Mouse (Mus musculus) MEL (cell line): Measurements from ENCODE around the gene Rapgef4. TPM values are rescaled to one million over a fixed set of nuclear protein-coding genes. Genes with fewer than 3 reads are reported as not detected.

Experiments used
- DNase-seq: peaks from one replicate; pipeline ENCODE4 v3.0.0; 2011; ENCODE audit warnings: low read depth, low spot score
- H3K27ac ChIP-seq: 2 replicates; pipeline ENCODE4 v1.5.1; 2012; ENCODE audit warnings: low read depth, mild to moderate bottlenecking, control low read depth, low read length, moderate library complexity; ENCODE audit not compliant: control insufficient read depth
- H3K27me3 ChIP-seq, 2 experiments: fragments of 150-350 bp in 1 of 2; sonication (generic) in 1 of 2; 2 replicates each; pipeline ENCODE4 v1.6.1; 2012; ENCODE audit warnings: low read length in 2 of 2, mild to moderate bottlenecking in 2 of 2, improper control_type of control experiment in 1 of 2, moderate library complexity in 1 of 2; ENCODE audit not compliant: insufficient read depth in 2 of 2, control insufficient read depth in 1 of 2
- H3K36me3 ChIP-seq, 2 experiments: 2 replicates each; pipeline ENCODE4 v1.6.1; 2012 to 2014; ENCODE audit warnings: low read length in 2 of 2, improper control_type of control experiment in 1 of 2, inconsistent platforms in 1 of 2, mild to moderate bottlenecking in 1 of 2; ENCODE audit not compliant: insufficient read depth in 2 of 2, control insufficient read depth in 1 of 2
- H3K4me1 ChIP-seq, 2 experiments: fragments of 150-350 bp in 1 of 2; sonication (generic) in 1 of 2; 2 replicates each; pipeline ENCODE4 v1.6.1; 2012; ENCODE audit warnings: low read length in 2 of 2, improper control_type of control experiment in 1 of 2, mild to moderate bottlenecking in 1 of 2; ENCODE audit not compliant: insufficient read depth in 2 of 2, control insufficient read depth in 1 of 2
- H3K4me3 ChIP-seq, 2 experiments: fragments of 150-350 bp in 1 of 2; sonication (generic) in 1 of 2; 2 replicates each; pipeline ENCODE4 v1.5.1; 2012; ENCODE audit warnings: low read depth in 2 of 2, low read length in 2 of 2, mild to moderate bottlenecking in 2 of 2, moderate library complexity in 2 of 2, control low read depth in 1 of 2, improper control_type of control experiment in 1 of 2; ENCODE audit not compliant: control insufficient read depth in 1 of 2, insufficient read depth in 1 of 2
- H3K79me2 ChIP-seq: 2 replicates; pipeline ENCODE4 v1.6.1; 2012; ENCODE audit warnings: mild to moderate bottlenecking, low read length, moderate library complexity; ENCODE audit not compliant: control insufficient read depth, poor library complexity, insufficient read depth
- H3K9ac ChIP-seq: 2 replicates; pipeline ENCODE4 v1.6.1; 2012; ENCODE audit warnings: low read depth, mild to moderate bottlenecking, control low read depth, low read length, moderate library complexity; ENCODE audit not compliant: control insufficient read depth, poor library complexity, severe bottlenecking
- H3K9me3 ChIP-seq: fragments of 150-350 bp; sonication (generic); replicated peaks from 2 replicates; pipeline ENCODE4 v1.6.1; 2012; ENCODE audit warnings: mild to moderate bottlenecking, low read length, improper control_type of control experiment, moderate library complexity; ENCODE audit not compliant: insufficient read depth
- BHLHE40 ChIP-seq: IDR thresholded peaks from 2 replicates; pipeline ENCODE4 v1.6.1; 2012; ENCODE audit warnings: low read depth, mild to moderate bottlenecking, inconsistent platforms, low read length, improper control_type of control experiment, borderline replicate concordance
- CTCF ChIP-seq, 3 experiments: IDR thresholded peaks in 2 of 3; conservative IDR thresholded peaks in 1 of 3; 2 replicates each; pipeline ENCODE4 v1.5.1; 2011 to 2012; ENCODE audit warnings: low read length in 3 of 3, low read depth in 2 of 3, mild to moderate bottlenecking in 2 of 3, improper control_type of control experiment in 1 of 3, inconsistent platforms in 1 of 3, mixed read lengths in 1 of 3, moderate library complexity in 1 of 3; ENCODE audit not compliant: control insufficient read depth in 1 of 3, insufficient read depth in 1 of 3, poor library complexity in 1 of 3, severe bottlenecking in 1 of 3
- ELF1 ChIP-seq: IDR thresholded peaks from 2 replicates; pipeline ENCODE4 v1.6.1; 2014; ENCODE audit warnings: low read depth, mild to moderate bottlenecking, inconsistent platforms, low read length, improper control_type of control experiment, moderate library complexity
- EP300 ChIP-seq, 2 experiments: IDR thresholded peaks; 2 replicates each; pipeline ENCODE4 v1.6.1; 2011; ENCODE audit warnings: improper control_type of control experiment in 2 of 2, low read length in 2 of 2, low read depth in 1 of 2, mild to moderate bottlenecking in 1 of 2
- GATA1 ChIP-seq: IDR thresholded peaks from 2 replicates; pipeline ENCODE4 v1.6.1; 2011; ENCODE audit warnings: low read depth, low read length, improper control_type of control experiment
- HCFC1 ChIP-seq: IDR thresholded peaks from 2 replicates; pipeline ENCODE4 v1.6.1; 2012; ENCODE audit warnings: low read depth, mild to moderate bottlenecking, inconsistent platforms, low read length, improper control_type of control experiment, moderate library complexity
- KAT2A ChIP-seq: conservative IDR thresholded peaks from 2 replicates; pipeline ENCODE4 v1.6.1; 2012; ENCODE audit warnings: low read depth, low read length, improper control_type of control experiment, inconsistent platforms
- MAFK ChIP-seq: IDR thresholded peaks from 2 replicates; pipeline ENCODE4 v1.6.1; 2011; ENCODE audit warnings: low read depth, mild to moderate bottlenecking, low read length, improper control_type of control experiment, borderline replicate concordance
- MAX ChIP-seq: IDR thresholded peaks from 2 replicates; pipeline ENCODE4 v1.6.1; 2011; ENCODE audit warnings: low read length, improper control_type of control experiment
- MXI1 ChIP-seq: IDR thresholded peaks from 2 replicates; pipeline ENCODE4 v1.6.1; 2011; ENCODE audit warnings: mild to moderate bottlenecking, low read depth, low read length, improper control_type of control experiment
- NRF1 ChIP-seq: IDR thresholded peaks from 2 replicates; pipeline ENCODE4 v1.6.1; 2014; ENCODE audit warnings: low read depth, mild to moderate bottlenecking, inconsistent platforms, low read length, improper control_type of control experiment, moderate library complexity; ENCODE audit not compliant: poor library complexity, insufficient read depth, severe bottlenecking
- POLR2AphosphoS5 ChIP-seq: IDR thresholded peaks from 2 replicates; pipeline ENCODE4 v1.6.1; 2012; ENCODE audit warnings: low read depth, borderline replicate concordance, mild to moderate bottlenecking, inconsistent platforms, low read length, moderate library complexity, mixed read lengths
- RAD21 ChIP-seq: IDR thresholded peaks from 2 replicates; pipeline ENCODE4 v1.6.1; 2011; ENCODE audit warnings: mild to moderate bottlenecking, low read depth, low read length, improper control_type of control experiment
- RCOR1 ChIP-seq: IDR thresholded peaks from 2 replicates; pipeline ENCODE4 v1.6.1; 2012; ENCODE audit warnings: low read depth, mild to moderate bottlenecking, inconsistent platforms, low read length, improper control_type of control experiment
- SIN3A ChIP-seq: IDR thresholded peaks from 2 replicates; pipeline ENCODE4 v1.6.1; 2012; ENCODE audit warnings: low read length, improper control_type of control experiment, inconsistent platforms
- TBP ChIP-seq: IDR thresholded peaks from 2 replicates; pipeline ENCODE4 v1.8.0; 2011; ENCODE audit warnings: low read depth, low read length, improper control_type of control experiment
- TCF12 ChIP-seq: IDR thresholded peaks from 2 replicates; pipeline ENCODE4 v1.6.1; 2014; ENCODE audit warnings: low read depth, mild to moderate bottlenecking, inconsistent platforms, low read length, improper control_type of control experiment, moderate library complexity
- USF1 ChIP-seq: IDR thresholded peaks from 2 replicates; pipeline ENCODE4 v1.6.1; 2014; ENCODE audit warnings: low read depth, mild to moderate bottlenecking, inconsistent platforms, low read length, improper control_type of control experiment, moderate library complexity
- ZKSCAN1 ChIP-seq: IDR thresholded peaks from 2 replicates; pipeline ENCODE4 v1.6.1; 2012; ENCODE audit warnings: low read depth, mild to moderate bottlenecking, inconsistent platforms, low read length, improper control_type of control experiment, moderate library complexity
- ZMIZ1 ChIP-seq: IDR thresholded peaks from 2 replicates; pipeline ENCODE4 v1.6.1; 2012; ENCODE audit warnings: low read depth, mild to moderate bottlenecking, inconsistent platforms, low read length, improper control_type of control experiment, moderate library complexity
- polyA plus RNA-seq, 2 experiments: library from polyadenylated mRNA; stranded (reverse) in 1 of 2; unstranded in 1 of 2; fragments of >175 nt in 1 of 2; fragments of >200 nt in 1 of 2; gene quantifications; 2 replicates each; pipeline versions ENCODE4 v1.2.1 to v1.2.4; 2012; ENCODE audit warnings: low replicate concordance in 2 of 2, low read depth in 1 of 2; ENCODE audit not compliant: insufficient read length in 2 of 2, insufficient read depth in 1 of 2, missing spikeins in 1 of 2
- total RNA-seq: library from RNA; depleted of rRNA; stranded (reverse); fragments of 300-350 nt; gene quantifications from 2 replicates; pipeline ENCODE4 v1.2.3, GENCODE M21; 2012

The Rapgef4 gene
- total and polyA plus RNA-seq, 3 experiments = not detected

DNA sequence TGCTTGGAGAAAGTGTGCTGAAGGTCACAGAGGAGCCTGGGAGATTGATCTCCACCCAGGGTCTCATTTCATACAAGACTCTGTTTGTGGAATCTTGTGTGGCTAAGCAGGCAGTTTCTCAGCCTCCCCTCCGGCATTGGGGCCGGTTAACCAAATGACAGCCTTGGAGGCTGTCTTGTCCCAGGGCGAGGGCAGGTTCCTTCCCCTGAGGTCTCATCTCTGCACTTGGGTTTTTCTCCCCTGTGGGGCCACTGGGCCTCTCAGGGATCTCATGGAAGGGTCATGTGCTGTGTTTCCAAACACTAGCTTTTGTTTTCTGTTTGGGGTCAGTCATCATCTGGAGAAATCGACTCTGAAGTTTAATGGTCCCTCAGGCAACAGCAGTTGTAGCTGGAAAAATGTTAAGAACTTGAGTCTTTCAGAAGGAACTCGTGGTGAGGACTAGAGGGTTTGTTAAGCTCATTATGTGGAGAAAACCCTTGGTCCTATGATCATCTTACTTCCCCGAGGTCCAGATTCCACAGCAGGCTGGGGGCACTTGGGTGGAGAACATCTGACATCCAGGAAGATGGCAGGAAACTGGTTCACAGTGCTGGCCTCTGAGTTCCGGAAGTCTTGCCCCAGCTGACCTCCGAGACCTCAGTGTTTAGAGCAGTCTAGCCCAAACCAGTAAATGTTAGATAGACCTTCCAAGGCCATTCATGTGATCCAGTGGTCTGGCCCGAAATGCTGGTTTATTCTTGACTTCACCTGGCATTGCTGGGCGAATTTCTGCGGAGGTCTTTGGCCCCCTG is 75.2 kb downstream of the Rapgef4 start:
- DNase-seq = no peak
- Histone ChIP-seq H3K9ac (no peak overlapping the region), H3K4me3 (no peak overlapping the region), H3K79me2 (no peaks in the 10 kb centered on the region), H3K27ac (no peak overlapping the region), H3K4me1 (no peaks in the 10 kb centered on the region), H3K36me3 (no peaks in the 10 kb centered on the region), H3K9me3 (no peaks in the 10 kb centered on the region), H3K27me3 (peaks cover under 1 to 3% of the 10 kb centered on the region in 2 experiments; a peak in 3 of 4 replicates)
- TF ChIP-seq NRF1 (no peak), HCFC1 (no peak), ZMIZ1 (no peak), ELF1 (no peak), ZKSCAN1 (no peak), MAX (no peak), POLR2AphosphoS5 (no peak)

DNA sequence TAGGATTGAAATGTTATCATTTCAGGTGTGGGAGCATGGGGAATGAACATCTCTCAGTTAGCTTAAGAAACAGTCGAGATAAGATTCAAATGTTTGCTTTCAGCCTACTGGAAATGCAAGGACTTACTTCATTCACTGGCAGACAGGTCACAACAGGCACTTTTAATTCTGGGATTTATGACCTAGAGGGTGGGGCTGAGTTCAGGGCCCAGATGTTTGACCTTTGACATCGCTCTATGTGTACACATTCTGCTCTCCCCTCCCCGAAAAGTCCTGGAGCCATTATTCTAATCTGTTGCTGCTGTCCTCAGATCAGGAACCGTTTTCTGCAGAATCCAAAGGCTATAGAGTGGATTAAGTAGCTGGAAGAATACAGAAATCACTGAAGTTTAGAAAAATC is 81.9 kb downstream of the Rapgef4 start:
- Histone ChIP-seq H3K79me2 (no peaks in the 10 kb centered on the region), H3K9me3 (no peaks in the 10 kb centered on the region), H3K4me3 (no peak overlapping the region), H3K4me1 (no peaks in the 10 kb centered on the region), H3K9ac (no peak overlapping the region), H3K27me3 (peaks cover 2 to 14% of the 10 kb centered on the region in 2 experiments), H3K36me3 (no peaks in the 10 kb centered on the region), H3K27ac (no peak overlapping the region)
- TF ChIP-seq TBP (no peak), ZMIZ1 (no peak), HCFC1 (no peak), GATA1 (no peak), RAD21 (no peak), EP300 (IDR thresholded peaks at IDR 0.05; ENCODE audit: low read depth in 1 of 2, low read length in 2 of 2) (no peak), KAT2A (no peak), CTCF (IDR thresholded peaks at IDR 0.05 in 2 of 3, conservative IDR thresholded peaks at IDR 0.05 in 1 of 3; ENCODE audit: control insufficient read depth in 1 of 3, insufficient read depth in 1 of 3, low read depth in 2 of 3, low read length in 3 of 3, poor library complexity in 1 of 3, severe bottlenecking in 1 of 3) (no peak), USF1 (no peak), ZKSCAN1 (no peak), TCF12 (no peak), RCOR1 (no peak), MAFK (no peak), BHLHE40 (no peak), SIN3A (no peak), MXI1 (no peak)
- no peak for DNase-seq
